Mouse (Mus musculus) G1E (cell line): ENCODE data around the gene Wwox.

ENCODE experiments used
- CTCF ChIP-seq: IDR thresholded peaks from 2 replicates; pipeline ENCODE4 v1.5.1; 2012; ENCODE audit warnings: low read depth, low read length, inconsistent platforms, mixed read lengths
- GATA1 ChIP-seq: IDR thresholded peaks from 2 replicates; pipeline ENCODE4 v1.6.1; 2012; ENCODE audit warnings: borderline replicate concordance, low read length, inconsistent platforms, mixed read lengths

GRCm38 (mm10) chr8:115307412-115307811 is 868.0 kb downstream of the Wwox start:
- TF ChIP-seq CTCF (no peak), GATA1 (no peak)
